Mouse (Mus musculus) olfactory bulb, adult 2 months (tissue): Measurements from ENCODE around the gene Marc2.

Experiments used
- CTCF ChIP-seq: fragments of 200-500 bp; IDR thresholded peaks from 2 replicates; pipeline ENCODE4 v1.5.1; 2012; ENCODE audit warnings: low read depth, mild to moderate bottlenecking, low read length, moderate library complexity; ENCODE audit not compliant: insufficient read depth
- POLR2A ChIP-seq: fragments of 200-500 bp; IDR thresholded peaks from 2 replicates; pipeline ENCODE4 v1.6.1; 2012; ENCODE audit warnings: mild to moderate bottlenecking, low read depth, low read length, moderate library complexity; ENCODE audit not compliant: insufficient read depth

- TF ChIP-seq CTCF (no peak), POLR2A (no peak)
Measured at GRCm38 (mm10) chr1:184873910-184874309, 27.7 kb upstream of the Marc2 start.
